Mouse (Mus musculus): Measurements from ENCODE around the gene Lrrk2. TPM values are rescaled to one million over a fixed set of nuclear protein-coding genes. Genes with fewer than 3 reads are reported as not detected.

Gene Lrrk2
- polyA plus RNA-seq, 1 experiment from 2014 or later = 1.6 TPM

DNA sequence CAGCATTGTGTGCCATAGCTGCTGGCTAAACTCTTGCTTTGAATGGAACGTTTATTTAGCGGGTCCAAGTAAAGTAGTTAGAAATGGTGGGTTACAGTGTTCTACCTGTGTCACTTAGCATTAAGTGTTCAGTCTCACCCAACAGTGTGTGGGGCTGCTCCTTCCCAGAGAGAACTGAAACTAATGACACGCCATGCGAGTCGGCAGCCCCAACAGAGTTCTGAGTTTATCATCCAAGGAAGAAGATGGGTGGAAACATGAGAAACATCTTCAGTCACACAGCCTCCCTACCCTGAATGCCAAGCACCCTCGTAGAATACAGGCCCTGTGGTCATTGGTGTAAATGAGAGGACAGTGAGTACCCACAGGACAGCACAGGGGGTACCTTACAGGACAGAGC lies 14.7 kb upstream of the Lrrk2 start:
- no peak overlapping the region for H3K27ac ChIP-seq
- H3K4me2 ChIP-seq = no peak overlapping the region
- ATAC-seq = no peak
- H3K4me1 ChIP-seq = no peaks in the 10 kb centered on the region
- H3K4me3 ChIP-seq = no peak overlapping the region
- 72% methylated on average over 6 of the region's 6 CpGs for WGBS (ENCODE audit: insufficient replicate concordance)
- H3K36me3 ChIP-seq = no peaks in the 10 kb centered on the region
- no peaks in the 10 kb centered on the region for H3K27me3 ChIP-seq (replicated peaks)
- H3K9me3 ChIP-seq (replicated peaks) = no peaks in the 10 kb centered on the region
- H3K9ac ChIP-seq = no peak overlapping the region

DNA sequence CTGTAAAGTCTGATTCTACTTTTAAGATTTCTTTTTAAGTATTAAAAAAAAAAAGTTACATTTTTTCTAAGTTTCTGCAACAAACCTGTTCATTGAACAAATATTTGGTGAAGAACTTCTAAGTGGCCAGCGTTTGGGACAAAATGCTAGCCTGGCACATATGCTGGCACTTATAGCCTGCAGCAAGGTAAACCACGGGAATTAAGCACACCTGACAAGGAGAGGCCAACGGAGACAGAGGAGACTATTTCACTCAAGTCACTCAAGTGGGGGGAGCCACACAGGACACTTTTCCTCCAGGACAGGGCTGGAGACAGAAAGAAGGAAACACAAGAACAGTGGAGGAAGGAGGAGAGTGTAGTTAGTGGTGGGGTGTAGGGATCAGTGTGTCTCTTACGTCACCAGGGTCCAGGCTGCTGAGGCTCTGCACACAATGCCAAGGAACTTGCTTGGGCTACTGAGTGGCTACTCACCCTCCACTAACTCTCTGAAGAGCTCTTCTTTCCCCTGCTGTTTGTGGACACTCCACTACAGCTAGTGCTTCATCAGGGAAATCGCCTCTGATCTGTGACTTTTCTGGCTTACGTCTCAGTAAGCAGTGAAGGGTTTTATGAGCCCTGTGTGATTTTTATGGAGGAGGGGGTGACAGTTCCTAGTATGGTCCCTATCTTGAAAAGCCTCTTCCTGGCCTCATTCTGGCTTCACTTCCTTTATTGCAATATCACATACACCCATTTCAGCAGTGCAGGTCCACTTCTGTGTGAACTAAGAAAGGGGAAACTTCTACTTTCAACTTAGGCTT lies 12.5 kb upstream of the Lrrk2 start:
- Histone ChIP-seq H3K4me1 (no peaks in the 10 kb centered on the region), H3K4me2 (no peak overlapping the region), H3K9ac (no peak overlapping the region), H3K27ac (no peak overlapping the region), H3K4me3 (no peak overlapping the region), H3K27me3 (replicated peaks) (no peaks in the 10 kb centered on the region), H3K36me3 (no peaks in the 10 kb centered on the region), H3K9me3 (replicated peaks) (no peaks in the 10 kb centered on the region)
- 71% methylated on average over 6 of the region's 6 CpGs for WGBS (ENCODE audit: insufficient replicate concordance)
- no peak for ATAC-seq

DNA sequence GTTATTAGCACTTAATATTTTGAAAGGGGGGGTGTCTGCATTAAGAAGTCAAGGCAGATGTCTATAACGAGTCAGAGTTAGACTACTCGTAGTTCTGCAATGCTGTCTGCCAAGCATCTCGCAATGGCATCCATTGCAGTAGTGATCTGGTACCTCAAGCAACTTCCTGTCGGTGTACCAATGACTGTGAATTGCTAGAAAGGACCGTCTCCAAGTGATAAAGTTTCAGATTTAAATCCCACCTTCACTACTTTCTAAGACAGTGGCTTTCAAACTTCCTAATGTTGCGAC lies 12.0 kb upstream of the Lrrk2 start:
- H3K4me3 ChIP-seq = no peak overlapping the region
- ATAC-seq = no peak
- H3K4me2 ChIP-seq = no peak overlapping the region
- H3K9ac ChIP-seq = no peak overlapping the region
- H3K27ac ChIP-seq = no peak overlapping the region
- no peaks in the 10 kb centered on the region for H3K9me3 ChIP-seq (replicated peaks)
- no peaks in the 10 kb centered on the region for H3K36me3 ChIP-seq
- H3K4me1 ChIP-seq = no peaks in the 10 kb centered on the region
- no peaks in the 10 kb centered on the region for H3K27me3 ChIP-seq (replicated peaks)
- WGBS (ENCODE audit: insufficient replicate concordance) = 56% methylated on average over 6 of the region's 6 CpGs

DNA sequence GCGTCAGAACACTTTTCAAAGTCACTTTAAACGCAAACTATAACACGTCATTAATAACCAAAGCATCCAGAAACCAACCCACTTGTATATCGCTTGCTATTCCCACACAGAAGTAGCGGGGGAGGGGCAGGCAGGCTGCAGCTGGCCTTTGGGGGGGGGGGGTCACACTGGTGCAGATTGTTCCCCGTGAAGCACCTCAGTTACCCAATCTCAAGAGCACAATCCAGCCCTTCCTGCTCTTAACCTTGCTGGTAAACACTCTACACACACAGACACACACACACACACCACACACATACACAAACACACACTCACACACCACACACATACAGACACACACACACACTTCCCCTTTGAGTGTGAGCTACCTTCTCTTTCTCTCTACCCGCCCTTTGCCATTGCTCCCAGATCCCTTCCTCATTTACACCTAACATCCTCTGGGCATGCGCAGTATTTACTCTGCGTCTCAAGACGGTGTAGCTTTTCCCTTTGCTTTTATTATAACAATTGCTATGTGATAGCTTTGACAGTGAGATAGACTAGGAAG lies 8.3 kb upstream of the Lrrk2 start:
- 72% methylated on average over 10 of the region's 10 CpGs for WGBS (ENCODE audit: insufficient replicate concordance)
- Histone ChIP-seq H3K9ac (no peak overlapping the region), H3K4me2 (no peak overlapping the region), H3K27ac (no peak overlapping the region), H3K9me3 (replicated peaks) (no peaks in the 10 kb centered on the region), H3K27me3 (replicated peaks) (no peaks in the 10 kb centered on the region), H3K4me3 (no peak overlapping the region), H3K36me3 (no peaks in the 10 kb centered on the region), H3K4me1 (no peaks in the 10 kb centered on the region)
- no peak for ATAC-seq

DNA sequence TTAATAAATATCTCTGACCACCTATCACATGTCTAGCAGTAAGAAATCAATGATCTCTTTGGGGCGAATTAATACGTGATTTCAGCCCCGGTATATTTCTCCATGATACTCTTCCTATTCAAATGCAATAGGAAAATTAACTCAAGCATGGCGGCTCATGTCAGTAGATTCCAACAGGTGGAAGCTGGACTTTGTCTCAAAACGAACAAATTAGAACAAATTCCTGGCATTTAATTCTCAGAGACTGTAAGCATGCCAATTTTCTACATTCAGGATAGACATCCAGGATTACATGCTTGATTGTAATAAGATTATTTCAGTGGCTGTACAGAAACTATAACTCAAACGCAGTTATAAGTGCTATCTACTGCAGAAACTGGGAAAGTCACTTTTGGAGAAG lies 7.4 kb upstream of the Lrrk2 start:
- 79% methylated on average over 6 of the region's 6 CpGs for WGBS (ENCODE audit: insufficient replicate concordance)
- Histone ChIP-seq H3K4me1 (no peaks in the 10 kb centered on the region), H3K4me2 (no peak overlapping the region), H3K4me3 (no peak overlapping the region), H3K9me3 (replicated peaks) (no peaks in the 10 kb centered on the region), H3K27ac (no peak overlapping the region), H3K36me3 (no peaks in the 10 kb centered on the region), H3K27me3 (replicated peaks) (no peaks in the 10 kb centered on the region), H3K9ac (no peak overlapping the region)
- no peak for ATAC-seq

DNA sequence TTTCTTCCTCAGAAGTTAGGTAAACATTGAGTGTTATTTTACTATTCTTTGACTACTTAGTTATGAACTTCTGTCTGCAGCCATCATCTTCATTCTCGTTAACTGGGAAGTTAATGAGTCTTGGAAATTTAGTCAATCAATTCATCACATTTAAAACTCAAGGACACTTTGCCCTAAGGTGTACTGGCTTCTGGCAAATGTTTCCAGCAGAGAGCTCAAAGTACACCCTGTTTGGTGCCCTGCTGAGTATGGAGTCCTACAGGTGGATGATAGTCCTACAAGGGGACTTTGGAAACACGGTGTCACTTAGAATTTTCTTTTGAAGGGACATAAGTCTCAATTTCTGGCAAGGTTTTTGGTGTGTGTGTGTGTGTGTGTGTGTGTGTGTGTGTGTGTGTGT lies 1.8 kb upstream of the Lrrk2 start:
- WGBS (ENCODE audit: insufficient replicate concordance) = 75% methylated on average over 2 of the region's 2 CpGs
- H3K4me1 ChIP-seq = peaks cover 5% of the 10 kb centered on the region; the same call in 1 of the 2 replicates
- no peak overlapping the region for H3K27ac ChIP-seq
- H3K36me3 ChIP-seq = no peaks in the 10 kb centered on the region
- ATAC-seq = no peak
- H3K4me3 ChIP-seq = no peak overlapping the region
- no peak overlapping the region for H3K9ac ChIP-seq
- no peak overlapping the region for H3K4me2 ChIP-seq
- peaks cover 4% of the 10 kb centered on the region for H3K27me3 ChIP-seq (replicated peaks)
- H3K9me3 ChIP-seq (replicated peaks) = no peaks in the 10 kb centered on the region

DNA sequence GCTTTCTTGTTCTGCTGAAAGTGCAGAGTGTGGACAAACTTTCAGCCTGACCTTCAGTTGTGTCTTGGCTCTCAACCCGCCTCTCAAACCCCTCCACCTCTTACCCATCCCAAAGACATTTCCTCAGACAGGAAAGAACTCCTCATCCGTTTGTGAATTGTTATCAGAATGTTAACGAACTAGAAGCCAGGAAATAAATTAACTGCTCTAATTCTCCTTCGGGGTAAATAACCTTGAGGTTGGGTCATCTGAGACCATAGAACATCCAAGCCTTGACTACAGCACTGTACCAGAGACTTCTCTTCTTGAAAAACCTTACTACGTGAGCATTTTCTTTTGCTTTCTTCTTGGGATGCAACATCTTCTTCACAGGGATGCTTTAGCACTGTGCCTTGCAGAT lies 988 bp upstream of the Lrrk2 start:
- Histone ChIP-seq H3K36me3 (no peaks in the 10 kb centered on the region), H3K9me3 (replicated peaks) (no peaks in the 10 kb centered on the region), H3K4me3 (no peak overlapping the region), H3K27me3 (replicated peaks) (peaks cover 4% of the 10 kb centered on the region), H3K4me2 (peak overlapping the region; percentile 62; the same call in 1 of the 2 replicates), H3K4me1 (peaks cover 5% of the 10 kb centered on the region; the same call in 1 of the 2 replicates), H3K9ac (no peak overlapping the region), H3K27ac (no peak overlapping the region)
- no peak for ATAC-seq
- WGBS (ENCODE audit: insufficient replicate concordance) = 45% methylated on average over 5 of the region's 5 CpGs

DNA sequence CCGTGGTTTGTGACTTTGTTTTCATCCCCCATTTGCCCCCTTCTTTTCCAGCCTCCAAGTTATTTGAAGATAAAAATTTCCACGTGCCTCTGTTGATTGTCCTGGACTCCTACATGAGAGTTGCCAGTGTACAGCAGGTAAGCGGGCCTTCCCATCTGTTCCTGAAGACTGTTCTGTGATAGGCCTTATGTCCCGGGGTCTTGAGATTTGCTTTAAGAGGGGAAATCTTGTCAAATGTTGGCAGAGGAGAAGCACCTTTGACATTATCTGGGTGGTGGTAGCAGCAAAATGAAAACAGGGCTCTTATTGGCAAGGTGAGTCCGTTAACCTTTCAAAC lies 562 bp downstream of the Lrrk2 start:
- WGBS (ENCODE audit: insufficient replicate concordance) = 33% methylated on average over 5 of the region's 5 CpGs
- peaks cover 5% of the 10 kb centered on the region; the same call in 1 of the 2 replicates for H3K4me1 ChIP-seq
- H3K4me3 ChIP-seq = peak overlapping the region; percentile 46
- no peak for ATAC-seq
- peaks cover 4% of the 10 kb centered on the region for H3K27me3 ChIP-seq (replicated peaks)
- no peak overlapping the region; the same call in 1 of the 2 replicates for H3K27ac ChIP-seq
- no peaks in the 10 kb centered on the region for H3K36me3 ChIP-seq
- H3K9ac ChIP-seq = peak overlapping the region; percentile 35; the same call in 1 of the 2 replicates
- H3K4me2 ChIP-seq = peak overlapping the region; percentile 62
- H3K9me3 ChIP-seq (replicated peaks) = no peaks in the 10 kb centered on the region

DNA sequence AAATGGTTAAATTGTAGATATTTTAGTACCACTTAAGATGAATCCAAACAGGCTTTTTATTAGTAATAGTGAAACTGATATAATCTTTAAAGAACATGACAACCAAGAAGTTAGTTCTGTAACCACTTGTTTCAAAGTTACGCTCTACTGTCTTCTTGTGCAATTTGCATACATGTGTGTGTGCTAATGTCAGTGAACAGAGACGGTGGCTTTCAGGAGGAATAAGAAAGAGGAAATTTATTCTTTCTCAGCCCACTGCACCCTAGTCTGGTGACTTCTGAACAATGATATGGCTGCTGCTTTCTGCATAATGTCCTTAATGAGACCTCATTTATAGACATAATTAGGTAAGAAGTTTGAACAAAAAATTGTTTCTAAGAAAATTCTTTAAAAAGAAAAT lies 7.1 kb downstream of the Lrrk2 start:
- Histone ChIP-seq H3K27ac (no peak overlapping the region), H3K9ac (no peak overlapping the region), H3K4me2 (no peak overlapping the region), H3K4me1 (no peaks in the 10 kb centered on the region), H3K4me3 (no peak overlapping the region), H3K27me3 (replicated peaks) (no peaks in the 10 kb centered on the region), H3K9me3 (replicated peaks) (no peaks in the 10 kb centered on the region), H3K36me3 (no peaks in the 10 kb centered on the region)
- no peak for ATAC-seq
- 58% methylated on average over 2 of the region's 2 CpGs for whole genome bisulfite sequencing (ENCODE audit: insufficient replicate concordance)

DNA sequence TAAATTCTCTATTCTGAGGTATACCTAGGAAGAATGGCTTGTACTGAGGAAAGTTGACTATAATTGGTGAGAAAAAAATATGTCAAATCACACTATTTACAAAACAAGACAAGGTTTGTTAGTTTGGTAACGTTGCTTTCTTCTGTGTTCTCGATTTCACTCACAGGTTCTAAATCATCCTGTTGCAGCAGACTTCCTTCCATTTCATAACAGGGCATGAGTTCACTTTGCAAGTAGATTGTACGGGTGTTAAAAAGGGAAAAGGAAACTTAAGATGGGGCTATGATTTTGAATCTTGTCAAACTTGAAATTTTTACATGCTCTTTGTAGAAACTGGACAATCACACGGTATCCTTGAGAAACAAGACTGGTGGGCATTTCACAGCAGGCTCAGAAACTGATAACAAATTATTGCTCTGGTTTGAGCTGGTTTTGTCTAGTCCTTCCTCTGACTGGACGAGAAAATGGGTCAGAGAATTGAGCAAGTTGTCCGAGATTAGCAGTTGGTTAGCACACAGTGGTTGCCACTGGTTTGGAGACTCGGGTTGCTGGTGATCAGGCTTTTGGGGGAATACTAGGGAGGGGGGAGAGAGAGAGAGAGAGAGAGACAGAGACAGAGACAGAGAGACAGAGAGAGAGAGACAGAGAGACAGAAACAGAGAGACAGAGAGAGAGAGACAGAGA lies 13.0 kb downstream of the Lrrk2 start:
- ATAC-seq = no peak
- H3K36me3 ChIP-seq = no peaks in the 10 kb centered on the region
- H3K4me2 ChIP-seq = no peak overlapping the region
- 53% methylated on average over 7 of the region's 7 CpGs for WGBS (ENCODE audit: insufficient replicate concordance)
- no peak overlapping the region for H3K27ac ChIP-seq
- H3K9me3 ChIP-seq (replicated peaks) = no peaks in the 10 kb centered on the region
- no peaks in the 10 kb centered on the region for H3K4me1 ChIP-seq
- H3K27me3 ChIP-seq (replicated peaks) = no peaks in the 10 kb centered on the region
- H3K9ac ChIP-seq = no peak overlapping the region
- H3K4me3 ChIP-seq = no peak overlapping the region

DNA sequence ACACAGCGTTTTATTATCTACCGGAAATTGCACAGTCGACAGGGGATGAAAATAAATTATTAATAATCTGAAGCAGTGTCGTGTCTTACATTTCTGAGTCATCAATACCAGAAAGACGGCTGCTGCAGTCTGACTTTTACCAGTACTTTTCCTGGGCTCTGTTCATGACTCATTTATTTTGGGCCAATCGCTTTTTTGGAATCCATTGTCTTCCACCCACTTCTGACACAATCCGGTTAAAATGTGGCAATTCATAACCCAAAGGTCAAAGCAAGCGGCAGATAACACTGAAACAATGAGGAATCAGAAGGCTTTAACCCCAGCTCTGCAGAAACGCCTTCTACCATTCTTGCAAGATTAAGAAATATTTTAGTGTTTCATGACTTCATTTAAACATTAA lies 17.7 kb downstream of the Lrrk2 start:
- no peaks in the 10 kb centered on the region for H3K9me3 ChIP-seq (replicated peaks)
- no peak overlapping the region for H3K9ac ChIP-seq
- no peaks in the 10 kb centered on the region for H3K36me3 ChIP-seq
- H3K4me3 ChIP-seq = no peak overlapping the region
- no peaks in the 10 kb centered on the region for H3K27me3 ChIP-seq (replicated peaks)
- no peak for ATAC-seq
- H3K4me1 ChIP-seq = no peaks in the 10 kb centered on the region
- 71% methylated on average over 9 of the region's 9 CpGs for WGBS (ENCODE audit: insufficient replicate concordance)
- no peak overlapping the region for H3K27ac ChIP-seq
- no peak overlapping the region for H3K4me2 ChIP-seq

DNA sequence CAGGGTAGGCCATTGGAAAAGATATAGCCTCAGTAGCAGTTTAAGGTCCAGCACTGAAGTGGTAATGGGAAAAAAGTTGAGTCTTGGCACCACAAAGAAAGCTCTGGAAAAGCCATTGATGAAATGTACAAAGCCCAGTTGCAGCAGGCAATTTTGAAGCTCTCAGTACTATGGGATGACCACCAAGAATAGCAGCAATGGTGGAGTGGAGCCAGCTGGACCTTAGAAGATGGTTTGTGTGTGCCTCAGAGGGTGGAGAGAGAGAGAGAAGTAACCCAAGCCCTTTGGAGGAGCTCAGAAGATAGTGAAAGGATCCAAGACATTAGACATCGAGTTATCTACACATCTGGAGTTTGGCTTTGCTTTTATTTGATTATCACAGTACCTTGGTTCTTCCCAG lies 20.1 kb downstream of the Lrrk2 start:
- 34% methylated on average over 1 of the region's 1 CpGs for WGBS (ENCODE audit: insufficient replicate concordance)
- H3K4me3 ChIP-seq = no peak overlapping the region
- no peaks in the 10 kb centered on the region for H3K36me3 ChIP-seq
- H3K9me3 ChIP-seq (replicated peaks) = no peaks in the 10 kb centered on the region
- no peak overlapping the region for H3K9ac ChIP-seq
- no peaks in the 10 kb centered on the region for H3K27me3 ChIP-seq (replicated peaks)
- no peak for ATAC-seq
- H3K4me2 ChIP-seq = no peak overlapping the region
- H3K4me1 ChIP-seq = no peaks in the 10 kb centered on the region
- no peak overlapping the region for H3K27ac ChIP-seq
